8 mouse cellular contexts compared by ENCODE assay signal in the genomic region with DNA sequence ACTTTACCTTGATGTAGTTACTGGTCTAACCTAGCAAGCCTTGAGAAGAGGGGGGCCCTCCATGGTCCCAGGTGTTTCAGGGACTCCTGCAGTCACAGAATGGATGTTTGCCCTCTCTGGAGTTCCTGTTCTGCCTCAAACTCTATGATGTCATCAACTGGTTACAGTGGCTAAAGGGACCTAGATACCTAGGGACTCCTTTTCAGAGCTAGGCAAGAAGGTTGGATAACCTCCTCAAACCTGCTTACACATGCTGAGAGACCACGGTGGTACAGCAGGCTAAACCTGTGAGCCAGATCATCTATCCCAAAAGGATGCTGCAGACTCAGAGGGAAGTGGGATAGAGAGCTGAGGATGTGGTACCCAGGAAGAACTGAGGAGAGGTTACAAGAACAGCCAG. TPM values are rescaled to one million over a fixed set of nuclear protein-coding genes. Genes with fewer than 3 reads are reported as not detected.
DNase-seq lines count a peak whose midpoint lies in the region; ATAC-seq and TF ChIP-seq lines count a peak whose summit lies in the region.

A gene (minus strand): TSS at position 101 of the 400 bp plus-strand sequence.

- no peak within 1 kb of the TSS for H3K9ac ChIP-seq in kidney, postnatal 0 days (ENCODE audit: low read depth, low read length)
- no peak within 1 kb of the TSS for H3K9ac ChIP-seq in heart, adult 2 months (ENCODE audit: low read depth, low read length)
- H3K9ac ChIP-seq in midbrain, embryonic 14.5 days (replicated peaks; ENCODE audit: low read length), result no peak within 1 kb of the TSS

- H3K4me2 ChIP-seq in kidney, postnatal 0 days (ENCODE audit: low read length), result no peak within 1 kb of the TSS
- no peak within 1 kb of the TSS for H3K4me2 ChIP-seq in midbrain, embryonic 14.5 days (ENCODE audit: low read length)

- TF ChIP-seq POLR2A in heart, adult 2 months (IDR thresholded peaks at IDR 0.05; ENCODE audit: insufficient read depth, low read depth, low read length), result no peak

- intact Hi-C loops in heart, adult 2 months (cut with DNase I), result loop anchor here (10.0 kb wide), 1 partner anchor 195 kb away; no protein-coding TSS in a partner anchor

- ATAC-seq in kidney, postnatal 0 days (replicated peaks; ENCODE audit: low FRiP score, low read depth), result no peak
- no peak for ATAC-seq in midbrain, embryonic 14.5 days (ENCODE audit: low FRiP score, low TSS enrichment)

- WGBS in kidney, postnatal 0 days, result 93% methylated on average over 1 of the region's 1 CpGs
- 74% methylated on average over 1 of the region's 1 CpGs for WGBS in heart, adult 2 months
- 91% methylated on average over 1 of the region's 1 CpGs for WGBS in midbrain, embryonic 14.5 days

- TF ChIP-seq CTCF in kidney, postnatal 0 days (IDR thresholded peaks at IDR 0.05; ENCODE audit: low read depth), result no peak
- no peak for TF ChIP-seq CTCF in heart, adult 2 months (IDR thresholded peaks at IDR 0.05)

- TF ChIP-seq EP300 in heart, adult 2 months (IDR thresholded peaks at IDR 0.05; ENCODE audit: insufficient read depth, low read depth, low read length), result no peak

- H3K4me3 ChIP-seq in kidney, postnatal 0 days (replicated peaks; ENCODE audit: low read depth, low read length), result no peak within 1 kb of the TSS
- no peak within 1 kb of the TSS for H3K4me3 ChIP-seq in heart, adult 2 months
- H3K4me3 ChIP-seq in midbrain, embryonic 14.5 days (replicated peaks; ENCODE audit: low read depth, low read length), result no peak within 1 kb of the TSS

- no peaks in the 10 kb centered on the region for H3K9me3 ChIP-seq in kidney, postnatal 0 days (replicated peaks; ENCODE audit: low read length)
- no peaks in the 10 kb centered on the region for H3K9me3 ChIP-seq in midbrain, embryonic 14.5 days (ENCODE audit: control insufficient read depth, low read length)

- no peaks in the 10 kb centered on the region for H3K27me3 ChIP-seq in kidney, postnatal 0 days (ENCODE audit: insufficient read depth, low read length)
- H3K27me3 ChIP-seq in heart, adult 2 months (ENCODE audit: control insufficient read depth, insufficient read depth, low read length), result no peaks in the 10 kb centered on the region
- H3K27me3 ChIP-seq in midbrain, embryonic 14.5 days (ENCODE audit: control insufficient read depth, insufficient read depth, low read length), result no peaks in the 10 kb centered on the region

- H3K79me2 ChIP-seq in heart, adult 2 months (replicated peaks; ENCODE audit: control insufficient read depth, insufficient read depth, low read length), result no peaks in the 10 kb centered on the region

- H3K27ac ChIP-seq in kidney, postnatal 0 days, result no peak within 1 kb of the TSS
- H3K27ac ChIP-seq in heart, adult 2 months, result no peak within 1 kb of the TSS
- H3K27ac ChIP-seq in midbrain, embryonic 14.5 days (replicated peaks; ENCODE audit: low read depth, low read length), result no peak within 1 kb of the TSS

- DNase-seq in kidney, postnatal 0 days (ENCODE audit: low spot score), result no peak
- DNase-seq in kidney, adult 11 months, result no peak
- DNase-seq in adrenal gland, postnatal 25 days, result no peak
- DNase-seq in heart, adult 2 months, result no peak
- no peak for DNase-seq in layer of hippocampus, postnatal 14 days (ENCODE audit: low spot score in 2 of 2)
- no peak for DNase-seq in midbrain, embryonic 14.5 days
- no peak for DNase-seq in cerebellum, adult 9-11 months
- DNase-seq in embryo, embryonic 9.5 days (ENCODE audit: extremely low spot score), result no peak

- H3K36me3 ChIP-seq in kidney, postnatal 0 days (ENCODE audit: insufficient read depth, low read length), result no peaks in the 10 kb centered on the region
- no peaks in the 10 kb centered on the region for H3K36me3 ChIP-seq in heart, adult 2 months (ENCODE audit: control insufficient read depth, insufficient read depth, low read length)
- no peaks in the 10 kb centered on the region for H3K36me3 ChIP-seq in midbrain, embryonic 14.5 days (ENCODE audit: control insufficient read depth, insufficient read depth, low read length)

- H3K4me1 ChIP-seq in kidney, postnatal 0 days (replicated peaks; ENCODE audit: insufficient read depth, low read length), result no peaks in the 10 kb centered on the region
- H3K4me1 ChIP-seq in heart, adult 2 months (ENCODE audit: control insufficient read depth, insufficient read depth, low read length), result no peaks in the 10 kb centered on the region
- H3K4me1 ChIP-seq in midbrain, embryonic 14.5 days (ENCODE audit: control insufficient read depth, insufficient read depth, low read length), result no peaks in the 10 kb centered on the region

RNA-seq across cellular contexts. Expression of the gene that starts here (rescaled TPM):
- polyA plus RNA-seq in kidney, postnatal 0 days (2015; fragmentation: Nextera tagmentation; extraction: Ambion mirVana), result 62.6 and 68.3 TPM in 2 replicates
- total RNA-seq in adrenal gland, postnatal 25 days (2021), result 20.7 and 27.9 TPM in 2 replicates
- 100 to 1,000 TPM; 120 TPM for total RNA-seq in heart, adult 2 months (2021)
- polyA plus RNA-seq in heart, adult 2 months (2012; rRNA removed), result 71.0 and 81.9 TPM in 2 replicates
- 100 to 1,000 TPM; 307 to 312 TPM for total RNA-seq in layer of hippocampus, postnatal 14 days (2021)
- 66.2 and 73.7 TPM in 2 replicates for polyA plus RNA-seq in midbrain, embryonic 14.5 days (2014; fragmentation: Nextera tagmentation; extraction: Ambion mirVana)
